Mouse (Mus musculus) embryonic facial prominence, embryonic 13.5 days (tissue): ENCODE results near the gene Pdcd4. TPM values are rescaled to one million over a fixed set of nuclear protein-coding genes. Genes with fewer than 3 reads are reported as not detected.
A peak's percentile ranks its signal among the peaks of the same experiment; 100 is the strongest.
"Not testable (repeated sequence)": the region's sequence is repeated elsewhere in the genome, so short reads cannot be mapped to it uniquely, and the experiment has no call there.

Experiments
- ATAC-seq: fragments of 200-750 bp; cut with Nextera tagmentation; 2 replicates; pipeline ENCODE4 v1.8.0; 2017; ENCODE audit warnings: low read depth; ENCODE audit not compliant: insufficient number of reproducible peaks, insufficient read depth, low FRiP score, low TSS enrichment
- H3K27ac ChIP-seq: fragments of 300-500 bp; sonication (generic); 2 replicates; pipeline ENCODE4 v1.5.1; 2015; ENCODE audit warnings: moderate library complexity, mild to moderate bottlenecking, inconsistent platforms
- H3K27me3 ChIP-seq: fragments of 300-500 bp; sonication (generic); 2 replicates; pipeline ENCODE4 v1.6.1; 2015; ENCODE audit warnings: mild to moderate bottlenecking, inconsistent platforms
- H3K36me3 ChIP-seq: fragments of 300-500 bp; sonication (generic); 2 replicates; pipeline ENCODE4 v1.6.1; 2015; ENCODE audit warnings: mild to moderate bottlenecking, inconsistent platforms
- H3K4me1 ChIP-seq: fragments of 300-500 bp; sonication (generic); 2 replicates; pipeline ENCODE4 v1.6.1; 2015; ENCODE audit warnings: inconsistent platforms
- H3K4me2 ChIP-seq: fragments of 300-500 bp; sonication (generic); 2 replicates; pipeline ENCODE4 v1.6.1; 2015; ENCODE audit warnings: moderate library complexity, mild to moderate bottlenecking, inconsistent platforms
- H3K4me3 ChIP-seq: fragments of 300-500 bp; sonication (generic); 2 replicates; pipeline ENCODE4 v1.5.1; 2015; ENCODE audit warnings: mild to moderate bottlenecking, inconsistent platforms
- H3K9ac ChIP-seq: fragments of 300-500 bp; sonication (generic); 2 replicates; pipeline ENCODE4 v1.6.1; 2015; ENCODE audit warnings: mild to moderate bottlenecking, inconsistent platforms
- H3K9me3 ChIP-seq: fragments of 300-500 bp; sonication (generic); 2 replicates; pipeline ENCODE4 v1.6.1; 2016; ENCODE audit warnings: inconsistent platforms
- WGBS: fragments of 180-500 bp; shearing (Covaris S2); methylation state at CpG from one replicate; pipeline ENCODE4 v1.1.7; 2015; ENCODE audit warnings: mixed read lengths; 5-methylcytosine and 5-hydroxymethylcytosine counted together
- polyA plus RNA-seq: library from polyadenylated mRNA; unstranded; fragments of >200 nt; fragmentation: Nextera tagmentation; extraction: Ambion mirVana; gene quantifications from 2 replicates; pipeline ENCODE4 v1.2.1, GENCODE M21; 2015

Pdcd4 gene
- polyA plus RNA-seq, 1 experiment from 2014 or later = 130 TPM

- H3K27me3 ChIP-seq = no peaks in the 10 kb centered on the region
- H3K4me3 ChIP-seq = peak overlapping the region; percentile 95
- peaks cover 35% of the 10 kb centered on the region for H3K4me1 ChIP-seq
- no peak for ATAC-seq
- WGBS = 60% methylated on average over 7 of the region's 7 CpGs
- H3K9ac ChIP-seq = 0 out of 2 replicates have a peak overlapping the region, but pooled peaks have one; percentile 94
- H3K4me2 ChIP-seq = peak overlapping the region; percentile 67
- no peaks in the 10 kb centered on the region for H3K9me3 ChIP-seq
- H3K36me3 ChIP-seq = peaks cover 10% of the 10 kb centered on the region
- H3K27ac ChIP-seq = no peak overlapping the region
Observed at GRCm38 (mm10) chr19:53904833-53905480, 12.9 kb downstream of the Pdcd4 start.

- Histone ChIP-seq H3K4me2 (peak overlapping the region; percentile 67), H3K4me3 (peak overlapping the region; percentile 95; the same call in 1 of the 2 replicates), H3K9me3 (no peaks in the 10 kb centered on the region), H3K4me1 (peaks cover 33% of the 10 kb centered on the region), H3K9ac (0 out of 2 replicates have a peak overlapping the region, but pooled peaks have one; percentile 11), H3K27ac (no peak overlapping the region), H3K27me3 (no peaks in the 10 kb centered on the region), H3K36me3 (peaks cover 20% of the 10 kb centered on the region)
- 56% methylated on average over 6 of the region's 6 CpGs for WGBS
- ATAC-seq = no peak
Observed at GRCm38 (mm10) chr19:53906033-53906702, 14.1 kb downstream of the Pdcd4 start.

- H3K27ac ChIP-seq, ATAC-seq, H3K4me3 ChIP-seq, H3K9me3 ChIP-seq, H3K27me3 ChIP-seq, H3K9ac ChIP-seq, H3K4me2 ChIP-seq: not testable (repeated sequence)
- Histone ChIP-seq H3K4me1 (peaks cover 32% of the 10 kb centered on the region), H3K36me3 (peaks cover 24% of the 10 kb centered on the region)
Observed at GRCm38 (mm10) chr19:53906703-53907070, 14.7 kb downstream of the Pdcd4 start.

- Histone ChIP-seq H3K4me2 (no peak overlapping the region), H3K27ac (no peak overlapping the region), H3K4me3 (no peak overlapping the region), H3K9me3 (no peaks in the 10 kb centered on the region), H3K36me3 (peaks cover 88% of the 10 kb centered on the region), H3K9ac (no peak overlapping the region), H3K27me3 (no peaks in the 10 kb centered on the region), H3K4me1 (no peaks in the 10 kb centered on the region)
- WGBS = 91% methylated on average over 4 of the region's 4 CpGs
- ATAC-seq = no peak
Observed at GRCm38 (mm10) chr19:53914950-53915349, 22.9 kb downstream of the Pdcd4 start.

GRCm38 (mm10) chr19:53919541-53919940, 27.5 kb downstream of the Pdcd4 start:
- Histone ChIP-seq H3K4me1 (no peaks in the 10 kb centered on the region), H3K36me3 (peaks cover 85% of the 10 kb centered on the region), H3K27ac (no peak overlapping the region), H3K4me3 (no peak overlapping the region), H3K4me2 (no peak overlapping the region), H3K9me3 (peaks cover 5% of the 10 kb centered on the region; the same call in 1 of the 2 replicates), H3K9ac (no peak overlapping the region), H3K27me3 (no peaks in the 10 kb centered on the region)
- no peak for ATAC-seq
- WGBS = 89% methylated on average over 10 of the region's 10 CpGs

- peaks cover 80% of the 10 kb centered on the region for H3K36me3 ChIP-seq
- H3K9ac ChIP-seq, ATAC-seq, H3K27ac ChIP-seq, H3K9me3 ChIP-seq, H3K4me1 ChIP-seq, H3K27me3 ChIP-seq, H3K4me2 ChIP-seq, H3K4me3 ChIP-seq: not testable (repeated sequence)
- 92% methylated on average over 3 of the region's 3 CpGs for WGBS
Observed at GRCm38 (mm10) chr19:53921996-53922395, 30.0 kb downstream of the Pdcd4 start.

GRCm38 (mm10) chr19:53925338-53925751, 33.3 kb downstream of the Pdcd4 start:
- no peaks in the 10 kb centered on the region for H3K4me1 ChIP-seq
- no peak overlapping the region for H3K4me2 ChIP-seq
- H3K27me3 ChIP-seq = no peaks in the 10 kb centered on the region
- WGBS = 87% methylated on average over 2 of the region's 2 CpGs
- no peak overlapping the region for H3K4me3 ChIP-seq
- H3K27ac ChIP-seq = no peak overlapping the region
- ATAC-seq = no peak
- peaks cover 74% of the 10 kb centered on the region for H3K36me3 ChIP-seq
- no peak overlapping the region for H3K9ac ChIP-seq
- H3K9me3 ChIP-seq = peaks cover 5% of the 10 kb centered on the region; the same call in 1 of the 2 replicates

GRCm38 (mm10) chr19:53926705-53927104, 34.7 kb downstream of the Pdcd4 start:
- no peak overlapping the region for H3K4me3 ChIP-seq
- no peak overlapping the region for H3K27ac ChIP-seq
- H3K4me1 ChIP-seq = no peaks in the 10 kb centered on the region
- no peaks in the 10 kb centered on the region for H3K27me3 ChIP-seq
- no peak for ATAC-seq
- WGBS = 87% methylated on average over 1 of the region's 1 CpGs
- peaks cover 75% of the 10 kb centered on the region for H3K36me3 ChIP-seq
- peaks cover 5% of the 10 kb centered on the region; the same call in 1 of the 2 replicates for H3K9me3 ChIP-seq
- H3K4me2 ChIP-seq = no peak overlapping the region
- no peak overlapping the region for H3K9ac ChIP-seq

GRCm38 (mm10) chr19:53929218-53929617, 37.2 kb downstream of the Pdcd4 start:
- no peak for ATAC-seq
- H3K4me2 ChIP-seq = no peak overlapping the region
- peaks cover 64% of the 10 kb centered on the region for H3K36me3 ChIP-seq
- no peaks in the 10 kb centered on the region for H3K27me3 ChIP-seq
- 93% methylated on average over 3 of the region's 3 CpGs for WGBS
- H3K9me3 ChIP-seq = peaks cover 3% of the 10 kb centered on the region; the same call in 1 of the 2 replicates
- no peak overlapping the region for H3K27ac ChIP-seq
- H3K4me1 ChIP-seq = no peaks in the 10 kb centered on the region
- H3K9ac ChIP-seq = no peak overlapping the region
- H3K4me3 ChIP-seq = no peak overlapping the region

- no peak overlapping the region for H3K4me2 ChIP-seq
- H3K4me1 ChIP-seq = no peaks in the 10 kb centered on the region
- no peak overlapping the region for H3K27ac ChIP-seq
- H3K27me3 ChIP-seq = no peaks in the 10 kb centered on the region
- no peaks in the 10 kb centered on the region for H3K9me3 ChIP-seq
- no peak for ATAC-seq
- H3K4me3 ChIP-seq = no peak overlapping the region
- H3K36me3 ChIP-seq = peaks cover 51% of the 10 kb centered on the region
- no peak overlapping the region for H3K9ac ChIP-seq
Observed at GRCm38 (mm10) chr19:53933050-53933449, 41.0 kb downstream of the Pdcd4 start.

- H3K27me3 ChIP-seq = no peaks in the 10 kb centered on the region
- peaks cover 51% of the 10 kb centered on the region for H3K36me3 ChIP-seq
- no peaks in the 10 kb centered on the region for H3K4me1 ChIP-seq
- H3K27ac ChIP-seq = no peak overlapping the region
- no peak overlapping the region for H3K4me3 ChIP-seq
- H3K9ac ChIP-seq = no peak overlapping the region
- no peak overlapping the region for H3K4me2 ChIP-seq
- no peak for ATAC-seq
- H3K9me3 ChIP-seq = no peaks in the 10 kb centered on the region
Observed at GRCm38 (mm10) chr19:53934046-53934445, 42.0 kb downstream of the Pdcd4 start.

GRCm38 (mm10) chr19:53939467-53939866, 47.4 kb downstream of the Pdcd4 start:
- Histone ChIP-seq H3K36me3 (peaks cover 21% of the 10 kb centered on the region), H3K4me2 (no peak overlapping the region), H3K9me3 (no peaks in the 10 kb centered on the region), H3K4me3 (no peak overlapping the region), H3K27me3 (no peaks in the 10 kb centered on the region), H3K27ac (no peak overlapping the region), H3K9ac (no peak overlapping the region), H3K4me1 (peaks cover 5% of the 10 kb centered on the region)
- WGBS = 87% methylated on average over 4 of the region's 4 CpGs
- ATAC-seq = no peak
